Mouse (Mus musculus) cerebellum, adult 2 months (tissue): Measurements from ENCODE around the gene Tmem170. TPM values are rescaled to one million over a fixed set of nuclear protein-coding genes. Genes with fewer than 3 reads are reported as not detected.
A peak's percentile ranks its signal among the peaks of the same experiment; 100 is the strongest.

Experiments used
- DNase-seq, 2 experiments: peaks; one replicate each; pipeline ENCODE4 v3.0.0; 2021
- H3K27ac ChIP-seq: fragments of 200-500 bp; 2 replicates; pipeline ENCODE4 v1.5.1; 2012; ENCODE audit warnings: low read length, control low read depth, inconsistent platforms; ENCODE audit not compliant: insufficient read depth
- H3K27me3 ChIP-seq: fragments of 200-500 bp; 2 replicates; pipeline ENCODE4 v1.6.1; 2012; ENCODE audit warnings: inconsistent platforms, mild to moderate bottlenecking, low read length, moderate library complexity; ENCODE audit not compliant: control insufficient read depth, insufficient read depth
- H3K4me1 ChIP-seq: fragments of 200-500 bp; 2 replicates; pipeline ENCODE4 v1.6.1; 2011; ENCODE audit warnings: low read length; ENCODE audit not compliant: control insufficient read depth, insufficient read depth
- H3K4me3 ChIP-seq: fragments of 200-500 bp; replicated peaks from 2 replicates; pipeline ENCODE3; 2011; ENCODE audit warnings: mild to moderate bottlenecking, low read depth, low read length, control low read depth; ENCODE audit not compliant: insufficient read depth
- CTCF ChIP-seq: fragments of 200-500 bp; IDR thresholded peaks from 2 replicates; pipeline ENCODE4 v1.5.1; 2011; ENCODE audit warnings: low read depth, mild to moderate bottlenecking, control low read depth, low read length, moderate library complexity, borderline replicate concordance; ENCODE audit not compliant: insufficient read depth
- POLR2A ChIP-seq: fragments of 200-500 bp; IDR thresholded peaks from 2 replicates; pipeline ENCODE4 v1.6.1; 2011; ENCODE audit warnings: low read length, control low read depth, borderline replicate concordance; ENCODE audit not compliant: insufficient read depth
- WGBS: fragments of 180-500 bp; shearing (Covaris S2); methylation state at CpG from one replicate; pipeline ENCODE4 v1.1.7; 2018; 5-methylcytosine and 5-hydroxymethylcytosine counted together
- polyA plus RNA-seq: library from polyadenylated mRNA; depleted of rRNA; stranded (reverse); fragments of >200 nt; gene quantifications from 2 replicates; pipeline ENCODE4 v1.2.3, GENCODE M21; 2012; rRNA removed

The Tmem170 gene
- 7.2 and 8.6 TPM in 2 replicates for polyA plus RNA-seq

GRCm38 (mm10) chr8:111876355-111876948 is at the start of gene Tmem170:
TSS of gene Tmem170 (minus strand) at chr8:111876750.
- DNase-seq: peak; percentile 99
- H3K27ac ChIP-seq: peak within 1 kb of the TSS; percentile 86
- H3K4me1 ChIP-seq: peaks cover 2% of the 10 kb centered on the region; the same call in 1 of the 2 replicates
- peak within 1 kb of the TSS; percentile 64 for H3K4me3 ChIP-seq
- H3K27me3 ChIP-seq: no peaks in the 10 kb centered on the region
- peak; percentile 84 for TF ChIP-seq POLR2A
- TF ChIP-seq CTCF: peak; percentile 86
- WGBS: 1% methylated on average over 52 of the region's 53 CpGs

- no peak for DNase-seq
- H3K27me3 ChIP-seq: no peaks in the 10 kb centered on the region
- no peak overlapping the region for H3K27ac ChIP-seq
- WGBS: 94% methylated on average over 7 of the region's 7 CpGs
- no peaks in the 10 kb centered on the region for H3K4me1 ChIP-seq
- no peak overlapping the region for H3K4me3 ChIP-seq
- no peak for TF ChIP-seq CTCF
- no peak for TF ChIP-seq POLR2A
Observed at GRCm38 (mm10) chr8:111924976-111925375, 48.4 kb upstream of the Tmem170 start.

- DNase-seq: peak; percentile 76 to 84
- WGBS: 2% methylated on average over 10 of the region's 10 CpGs
- Histone ChIP-seq H3K27ac (peak overlapping the region; percentile 82), H3K27me3 (no peaks in the 10 kb centered on the region), H3K4me1 (no peaks in the 10 kb centered on the region), H3K4me3 (peak overlapping the region; percentile 99)
- TF ChIP-seq POLR2A: peak; percentile 62; the same call in 1 of the 2 replicates
- peak; percentile 84 for TF ChIP-seq CTCF
Observed at GRCm38 (mm10) chr8:111923383-111923804, 46.8 kb upstream of the Tmem170 start.

GRCm38 (mm10) chr8:111920971-111921370 is 44.4 kb upstream of the Tmem170 start:
- WGBS: 82% methylated on average over 4 of the region's 4 CpGs
- H3K27me3 ChIP-seq: no peaks in the 10 kb centered on the region
- no peak for DNase-seq
- no peak overlapping the region for H3K27ac ChIP-seq
- TF ChIP-seq POLR2A: no peak
- no peak for TF ChIP-seq CTCF
- H3K4me3 ChIP-seq: no peak overlapping the region
- no peaks in the 10 kb centered on the region for H3K4me1 ChIP-seq

GRCm38 (mm10) chr8:111919663-111920062 is 43.1 kb upstream of the Tmem170 start:
- no peak for TF ChIP-seq POLR2A
- TF ChIP-seq CTCF: peak; percentile 22; the same call in 1 of the 2 replicates
- no peak overlapping the region for H3K4me3 ChIP-seq
- no peaks in the 10 kb centered on the region for H3K4me1 ChIP-seq
- WGBS: 89% methylated on average over 2 of the region's 2 CpGs
- no peak overlapping the region for H3K27ac ChIP-seq
- DNase-seq: no peak
- no peaks in the 10 kb centered on the region for H3K27me3 ChIP-seq

- H3K4me3 ChIP-seq: no peak overlapping the region
- WGBS: 41% methylated on average over 12 of the region's 12 CpGs
- no peaks in the 10 kb centered on the region; the same call in 1 of the 2 replicates for H3K4me1 ChIP-seq
- no peak for DNase-seq
- no peak overlapping the region for H3K27ac ChIP-seq
- TF ChIP-seq POLR2A: no peak
- TF ChIP-seq CTCF: no peak; the same call in 1 of the 2 replicates
- H3K27me3 ChIP-seq: no peaks in the 10 kb centered on the region
Observed at GRCm38 (mm10) chr8:111912860-111913432, 36.4 kb upstream of the Tmem170 start.

- Histone ChIP-seq H3K4me1 (no peaks in the 10 kb centered on the region; the same call in 1 of the 2 replicates), H3K27me3 (no peaks in the 10 kb centered on the region), H3K27ac (no peak overlapping the region), H3K4me3 (no peak overlapping the region)
- TF ChIP-seq POLR2A (no peak), CTCF (no peak)
- DNase-seq: peak in 1 of 2 experiments; percentile 39
- 15% methylated on average over 7 of the region's 7 CpGs for WGBS
Observed at GRCm38 (mm10) chr8:111911572-111911971, 35.0 kb upstream of the Tmem170 start.
